Mouse (Mus musculus): ENCODE measurements around the gene Zfp446. TPM values are rescaled to one million over a fixed set of nuclear protein-coding genes. Genes with fewer than 3 reads are reported as not detected.
A peak's percentile ranks its signal among the peaks of the same experiment; 100 is the strongest.

The Zfp446 gene
- polyA plus RNA-seq, 1 experiment, result 5.1 TPM

- Histone ChIP-seq H3K27me3 (ENCODE audit: control insufficient read depth, insufficient read depth, low read length, poor library complexity, severe bottlenecking) (no peaks in the 10 kb centered on the region), H3K9ac (ENCODE audit: low read depth, poor library complexity, severe bottlenecking) (no peak overlapping the region), H3K27ac (ENCODE audit: insufficient read depth, low read length) (no peak overlapping the region), H3K36me3 (ENCODE audit: control insufficient read depth, insufficient read depth, low read length, poor library complexity, severe bottlenecking) (no peaks in the 10 kb centered on the region), H3K4me3 (ENCODE audit: low read depth, low read length) (no peak overlapping the region), H3K4me1 (ENCODE audit: control insufficient read depth, insufficient read depth, low read length) (no peaks in the 10 kb centered on the region), H3K9me3 (replicated peaks; ENCODE audit: control insufficient read depth, insufficient read depth, low read length, poor library complexity, severe bottlenecking) (no peaks in the 10 kb centered on the region)
- TF ChIP-seq EP300 (IDR thresholded peaks at IDR 0.05; ENCODE audit: insufficient read depth, low read depth, low read length) (no peak), POLR2A (IDR thresholded peaks at IDR 0.05; ENCODE audit: insufficient read depth, low read length) (no peak), CTCF (IDR thresholded peaks at IDR 0.05; ENCODE audit: low read depth, low read length) (no peak)
Observed at GRCm38 (mm10) chr7:13003380-13003779, 25.7 kb downstream of the Zfp446 start.

- no peaks in the 10 kb centered on the region for H3K9me3 ChIP-seq (replicated peaks; ENCODE audit: control insufficient read depth, insufficient read depth, low read length, poor library complexity, severe bottlenecking)
- H3K27me3 ChIP-seq (ENCODE audit: control insufficient read depth, insufficient read depth, low read length, poor library complexity, severe bottlenecking), result no peaks in the 10 kb centered on the region
- H3K4me1 ChIP-seq (ENCODE audit: control insufficient read depth, insufficient read depth, low read length), result no peaks in the 10 kb centered on the region
- H3K4me3 ChIP-seq (ENCODE audit: low read depth, low read length), result peak overlapping the region; percentile 55
- TF ChIP-seq EP300 (IDR thresholded peaks at IDR 0.05; ENCODE audit: insufficient read depth, low read depth, low read length), result no peak
- no peak for TF ChIP-seq POLR2A (IDR thresholded peaks at IDR 0.05; ENCODE audit: insufficient read depth, low read length)
- TF ChIP-seq CTCF (IDR thresholded peaks at IDR 0.05; ENCODE audit: low read depth, low read length), result no peak
- no peaks in the 10 kb centered on the region for H3K36me3 ChIP-seq (ENCODE audit: control insufficient read depth, insufficient read depth, low read length, poor library complexity, severe bottlenecking)
- H3K9ac ChIP-seq (ENCODE audit: low read depth, poor library complexity, severe bottlenecking), result peak overlapping the region; percentile 92
- no peak overlapping the region for H3K27ac ChIP-seq (ENCODE audit: insufficient read depth, low read length)
Observed at GRCm38 (mm10) chr7:13006011-13006410, 28.4 kb downstream of the Zfp446 start.

- H3K4me1 ChIP-seq (ENCODE audit: control insufficient read depth, insufficient read depth, low read length), result no peaks in the 10 kb centered on the region
- H3K27ac ChIP-seq (ENCODE audit: insufficient read depth, low read length), result no peak overlapping the region
- no peak for TF ChIP-seq CTCF (IDR thresholded peaks at IDR 0.05; ENCODE audit: low read depth, low read length)
- H3K4me3 ChIP-seq (ENCODE audit: low read depth, low read length), result peak overlapping the region; percentile 55
- H3K9me3 ChIP-seq (replicated peaks; ENCODE audit: control insufficient read depth, insufficient read depth, low read length, poor library complexity, severe bottlenecking), result no peaks in the 10 kb centered on the region
- H3K27me3 ChIP-seq (ENCODE audit: control insufficient read depth, insufficient read depth, low read length, poor library complexity, severe bottlenecking), result no peaks in the 10 kb centered on the region
- H3K36me3 ChIP-seq (ENCODE audit: control insufficient read depth, insufficient read depth, low read length, poor library complexity, severe bottlenecking), result no peaks in the 10 kb centered on the region
- peak overlapping the region; percentile 92 for H3K9ac ChIP-seq (ENCODE audit: low read depth, poor library complexity, severe bottlenecking)
Observed at GRCm38 (mm10) chr7:13006531-13006930, 28.9 kb downstream of the Zfp446 start.

GRCm38 (mm10) chr7:13007341-13008092 lies 29.9 kb downstream of the Zfp446 start:
- H3K4me3 ChIP-seq (ENCODE audit: low read depth, low read length), result peak overlapping the region; percentile 55
- no peaks in the 10 kb centered on the region for H3K4me1 ChIP-seq (ENCODE audit: control insufficient read depth, insufficient read depth, low read length)
- H3K27ac ChIP-seq (ENCODE audit: insufficient read depth, low read length), result no peak overlapping the region
- no peak for TF ChIP-seq EP300 (IDR thresholded peaks at IDR 0.05; ENCODE audit: insufficient read depth, low read depth, low read length)
- no peak for TF ChIP-seq POLR2A (IDR thresholded peaks at IDR 0.05; ENCODE audit: insufficient read depth, low read length)
- TF ChIP-seq CTCF (IDR thresholded peaks at IDR 0.05; ENCODE audit: low read depth, low read length), result no peak
- no peaks in the 10 kb centered on the region for H3K9me3 ChIP-seq (replicated peaks; ENCODE audit: control insufficient read depth, insufficient read depth, low read length, poor library complexity, severe bottlenecking)
- H3K27me3 ChIP-seq (ENCODE audit: control insufficient read depth, insufficient read depth, low read length, poor library complexity, severe bottlenecking), result no peaks in the 10 kb centered on the region
- H3K36me3 ChIP-seq (ENCODE audit: control insufficient read depth, insufficient read depth, low read length, poor library complexity, severe bottlenecking), result no peaks in the 10 kb centered on the region
- peak overlapping the region; percentile 92 for H3K9ac ChIP-seq (ENCODE audit: low read depth, poor library complexity, severe bottlenecking)

- Histone ChIP-seq H3K27ac (ENCODE audit: insufficient read depth, low read length) (peak overlapping the region; percentile 98), H3K36me3 (ENCODE audit: control insufficient read depth, insufficient read depth, low read length, poor library complexity, severe bottlenecking) (no peaks in the 10 kb centered on the region), H3K9me3 (replicated peaks; ENCODE audit: control insufficient read depth, insufficient read depth, low read length, poor library complexity, severe bottlenecking) (no peaks in the 10 kb centered on the region), H3K4me3 (ENCODE audit: low read depth, low read length) (peak overlapping the region; percentile 97), H3K27me3 (ENCODE audit: control insufficient read depth, insufficient read depth, low read length, poor library complexity, severe bottlenecking) (no peaks in the 10 kb centered on the region), H3K9ac (ENCODE audit: low read depth, poor library complexity, severe bottlenecking) (peak overlapping the region; percentile 92), H3K4me1 (ENCODE audit: control insufficient read depth, insufficient read depth, low read length) (no peaks in the 10 kb centered on the region)
- TF ChIP-seq POLR2A (IDR thresholded peaks at IDR 0.05; ENCODE audit: insufficient read depth, low read length) (no peak), EP300 (IDR thresholded peaks at IDR 0.05; ENCODE audit: insufficient read depth, low read depth, low read length) (0 out of 2 replicates have a peak, but pooled peaks have one; percentile 10), CTCF (IDR thresholded peaks at IDR 0.05; ENCODE audit: low read depth, low read length) (peak; percentile 87)
Observed at GRCm38 (mm10) chr7:13009143-13010004, 31.7 kb downstream of the Zfp446 start.

All from ES-Bruce4 (cell line).